Mouse (Mus musculus): ENCODE measurements around the gene Cldn3. TPM values are rescaled to one million over a fixed set of nuclear protein-coding genes. Genes with fewer than 3 reads are reported as not detected.

The Cldn3 gene
- polyA plus RNA-seq, 1 experiment from 2014 or later = 0.81 TPM

DNA sequence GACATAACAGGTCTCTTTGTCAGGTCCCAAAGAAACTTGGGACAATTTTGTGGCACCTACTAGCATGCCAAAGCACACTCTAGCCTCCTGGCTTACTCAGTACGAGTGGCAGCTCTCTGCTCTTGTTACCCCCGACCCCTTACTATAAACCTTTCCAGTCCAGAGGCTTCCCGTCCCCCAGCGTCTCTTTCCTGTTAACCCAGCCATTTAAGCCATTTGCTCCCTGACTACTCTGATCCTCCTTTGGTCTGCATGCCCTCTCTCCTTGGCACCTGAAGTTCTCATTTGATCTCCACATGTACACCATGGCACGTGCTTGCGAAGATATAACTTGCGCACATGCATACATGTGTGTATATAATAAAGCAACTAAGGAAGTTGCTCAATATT, 24.3 kb downstream of the Cldn3 start:
- Histone ChIP-seq H3K36me3 (no peaks in the 10 kb centered on the region), H3K9me3 (no peaks in the 10 kb centered on the region), H3K27me3 (no peaks in the 10 kb centered on the region), H3K27ac (replicated peaks) (peak overlapping the region; percentile 98; the same call in 1 of the 2 replicates), H3K4me2 (peak overlapping the region; percentile 79), H3K4me1 (replicated peaks) (peaks cover 41% of the 10 kb centered on the region), H3K9ac (peak overlapping the region; percentile 84), H3K4me3 (peak overlapping the region; percentile 61)
- ATAC-seq (ENCODE audit: low read depth) = no peak
- WGBS = 60% methylated on average over 7 of the region's 7 CpGs

DNA sequence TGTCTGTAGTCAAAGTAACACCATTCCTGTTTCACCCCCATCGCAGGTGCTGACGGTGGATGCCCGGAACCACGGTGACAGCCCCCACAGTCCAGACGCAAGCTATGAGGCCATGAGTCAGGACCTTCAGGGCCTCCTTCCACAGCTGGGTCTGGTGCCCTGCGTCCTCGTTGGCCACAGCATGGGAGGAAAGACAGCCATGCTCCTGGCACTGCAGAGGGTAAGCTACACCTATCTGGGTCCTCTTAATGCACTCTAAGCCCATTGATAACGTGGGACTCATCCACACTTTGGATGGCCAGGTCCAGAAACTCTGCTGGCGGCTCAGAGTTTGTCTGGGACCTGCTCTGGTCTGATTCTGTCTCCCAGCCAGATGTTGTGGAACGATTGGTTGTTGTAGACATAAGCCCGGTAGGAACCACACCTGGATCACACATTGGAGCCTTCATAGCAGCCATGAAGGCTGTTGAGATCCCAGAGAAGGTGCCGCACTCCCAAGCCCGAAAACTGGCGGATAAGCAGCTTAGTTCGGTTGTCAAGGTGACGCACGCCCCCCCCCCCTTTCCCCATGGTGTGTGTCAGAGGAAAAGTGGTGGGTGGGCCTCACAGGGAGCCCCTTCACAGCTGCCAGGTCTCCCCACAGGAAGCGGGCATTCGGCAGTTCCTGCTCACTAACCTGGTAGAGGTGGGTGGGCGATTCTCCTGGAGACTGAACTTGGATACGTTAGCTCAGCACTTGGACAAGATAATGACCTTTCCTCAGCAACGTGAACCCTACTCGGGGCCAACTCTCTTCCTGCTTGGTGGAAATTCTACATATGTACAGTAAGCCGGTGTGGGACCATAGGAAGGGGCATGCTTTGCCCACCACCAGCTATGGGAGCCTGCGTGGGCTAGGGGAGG, 25.1 kb downstream of the Cldn3 start:
- Histone ChIP-seq H3K27ac (replicated peaks) (no peak overlapping the region), H3K36me3 (no peaks in the 10 kb centered on the region)

DNA sequence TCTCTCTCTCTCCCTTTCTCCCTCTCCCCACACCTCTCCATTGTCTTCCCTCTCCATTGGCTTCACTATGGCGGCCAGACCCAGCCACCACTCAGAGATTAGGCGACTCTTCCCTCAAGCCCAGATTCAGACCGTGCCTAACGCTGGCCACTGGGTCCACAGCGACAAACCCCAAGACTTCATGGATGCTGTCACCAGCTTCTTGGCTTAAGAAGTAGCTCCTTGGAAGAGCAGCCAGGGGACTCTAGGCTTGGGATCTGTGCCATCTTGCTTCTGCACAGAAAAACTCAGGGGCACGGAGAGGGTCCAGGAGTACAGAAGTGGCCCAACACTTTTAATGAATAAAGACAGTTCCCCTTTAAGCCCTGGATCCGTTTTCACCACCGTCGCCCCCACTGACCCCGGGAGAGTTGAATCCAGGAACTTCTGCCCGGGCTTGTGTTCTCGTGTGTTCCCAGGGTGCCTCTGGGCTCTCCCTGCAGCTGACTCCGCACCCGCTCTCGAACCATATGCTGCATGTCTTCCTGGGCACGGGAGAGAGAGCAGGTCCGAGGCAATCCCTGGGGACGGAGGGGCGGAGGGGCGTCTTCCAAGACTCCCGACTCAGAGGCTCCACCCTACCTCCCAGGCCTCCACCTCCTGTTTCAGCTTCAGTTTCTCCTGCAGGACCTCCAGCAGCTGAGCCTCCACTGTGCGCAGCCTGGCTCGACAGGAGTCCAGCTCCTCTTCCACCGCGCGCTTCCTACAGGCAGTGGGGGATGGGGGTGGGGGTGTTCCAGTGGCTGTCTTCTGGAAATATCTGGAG, 26.0 kb downstream of the Cldn3 start:
- Histone ChIP-seq H3K9me3 (no peaks in the 10 kb centered on the region), H3K27me3 (no peaks in the 10 kb centered on the region), H3K4me2 (peak overlapping the region; percentile 36), H3K36me3 (no peaks in the 10 kb centered on the region), H3K27ac (replicated peaks) (0 out of 2 replicates have a peak overlapping the region, but pooled peaks have one; percentile 14), H3K4me1 (replicated peaks) (peaks cover 41% of the 10 kb centered on the region), H3K4me3 (peak overlapping the region; percentile 20), H3K9ac (peak overlapping the region; percentile 44)
- 31% methylated on average over 26 of the region's 26 CpGs for WGBS
- no peak for ATAC-seq (ENCODE audit: low read depth)

More for the DNA sequence above, 25.1 kb downstream of the Cldn3 start:
- H3K4me1 ChIP-seq (replicated peaks) = peaks cover 41% of the 10 kb centered on the region
- no peak for ATAC-seq (ENCODE audit: low read depth)
- peak overlapping the region; percentile 79; the same call in 1 of the 2 replicates for H3K4me2 ChIP-seq
- H3K9ac ChIP-seq = no peak overlapping the region
- 0 out of 2 replicates have a peak overlapping the region, but pooled peaks have one; percentile 61 for H3K4me3 ChIP-seq
- 91% methylated on average over 25 of the region's 25 CpGs for WGBS
- no peaks in the 10 kb centered on the region for H3K9me3 ChIP-seq
- H3K27me3 ChIP-seq = no peaks in the 10 kb centered on the region

DNA sequence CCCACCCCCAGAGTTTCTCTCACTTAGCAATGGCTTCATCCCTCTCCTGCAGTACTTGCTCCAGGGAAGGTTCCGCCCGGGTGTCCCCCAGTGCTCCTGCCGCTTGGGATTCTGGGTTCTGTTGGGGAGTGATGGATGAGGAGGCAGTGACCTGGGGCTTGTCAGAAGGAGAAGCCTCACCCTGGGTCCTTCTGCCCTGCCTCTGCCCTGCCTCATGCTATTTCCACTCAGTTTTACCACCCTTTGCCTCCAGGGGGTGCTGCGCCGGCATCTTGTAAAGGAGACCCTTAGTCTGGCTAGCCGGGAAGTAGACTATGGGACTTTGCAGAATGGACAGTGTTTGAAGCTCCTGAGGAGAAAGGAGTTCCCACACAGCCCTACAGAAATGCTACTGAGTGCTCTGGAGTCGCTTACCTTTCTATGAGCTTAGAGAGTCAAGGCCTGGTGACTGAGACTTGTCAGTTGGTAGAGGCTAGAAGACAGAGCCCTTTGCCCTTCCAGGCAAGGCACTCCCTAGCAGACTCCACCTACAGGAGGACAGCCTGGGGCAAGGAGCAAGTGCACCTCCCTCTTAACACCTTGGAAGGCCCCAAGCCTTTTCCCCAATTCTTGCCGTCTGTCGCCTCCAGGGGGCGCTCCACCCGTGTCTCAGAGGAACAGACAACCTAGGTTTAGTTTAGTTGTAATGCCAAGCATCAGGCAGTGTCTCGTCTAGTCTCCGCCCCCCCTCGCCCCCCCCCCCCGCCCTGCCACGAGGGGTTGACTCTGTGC, 26.8 kb downstream of the Cldn3 start:
- 6% methylated on average over 16 of the region's 16 CpGs for WGBS
- Histone ChIP-seq H3K9me3 (no peaks in the 10 kb centered on the region), H3K36me3 (no peaks in the 10 kb centered on the region), H3K4me2 (peak overlapping the region; percentile 36), H3K4me1 (replicated peaks) (peaks cover 39% of the 10 kb centered on the region), H3K4me3 (peak overlapping the region; percentile 20), H3K27ac (replicated peaks) (no peak overlapping the region), H3K27me3 (no peaks in the 10 kb centered on the region), H3K9ac (peak overlapping the region; percentile 44; the same call in 1 of the 2 replicates)
- ATAC-seq (ENCODE audit: low read depth) = no peak

DNA sequence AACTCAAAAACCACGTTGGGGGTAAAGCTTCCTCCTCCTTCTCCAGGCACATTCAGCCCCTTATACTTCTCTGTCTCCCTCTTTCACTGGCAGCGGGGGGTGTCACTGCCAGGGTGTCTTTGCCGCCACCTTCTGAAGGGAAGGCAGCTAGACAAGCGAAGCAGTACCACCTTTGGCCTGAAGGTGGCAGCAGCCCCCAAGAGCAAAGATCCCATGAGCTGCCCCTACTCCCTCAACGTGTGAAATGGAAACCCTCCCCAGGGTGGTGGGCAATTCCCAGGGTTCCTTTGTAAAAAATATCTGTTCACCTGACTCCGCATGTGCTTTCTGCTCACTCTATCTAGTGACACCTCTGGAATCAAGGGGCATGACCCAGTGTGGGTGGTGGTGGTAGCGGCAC, 29.5 kb downstream of the Cldn3 start:
- Histone ChIP-seq H3K4me2 (no peak overlapping the region), H3K27ac (replicated peaks) (no peak overlapping the region), H3K9ac (no peak overlapping the region), H3K9me3 (no peaks in the 10 kb centered on the region), H3K27me3 (no peaks in the 10 kb centered on the region), H3K4me1 (replicated peaks) (peaks cover 26% of the 10 kb centered on the region), H3K4me3 (no peak overlapping the region), H3K36me3 (no peaks in the 10 kb centered on the region)
- WGBS = 15% methylated on average over 7 of the region's 7 CpGs
- ATAC-seq (ENCODE audit: low read depth) = peak; percentile 10; the same call in 1 of the 2 replicates

DNA sequence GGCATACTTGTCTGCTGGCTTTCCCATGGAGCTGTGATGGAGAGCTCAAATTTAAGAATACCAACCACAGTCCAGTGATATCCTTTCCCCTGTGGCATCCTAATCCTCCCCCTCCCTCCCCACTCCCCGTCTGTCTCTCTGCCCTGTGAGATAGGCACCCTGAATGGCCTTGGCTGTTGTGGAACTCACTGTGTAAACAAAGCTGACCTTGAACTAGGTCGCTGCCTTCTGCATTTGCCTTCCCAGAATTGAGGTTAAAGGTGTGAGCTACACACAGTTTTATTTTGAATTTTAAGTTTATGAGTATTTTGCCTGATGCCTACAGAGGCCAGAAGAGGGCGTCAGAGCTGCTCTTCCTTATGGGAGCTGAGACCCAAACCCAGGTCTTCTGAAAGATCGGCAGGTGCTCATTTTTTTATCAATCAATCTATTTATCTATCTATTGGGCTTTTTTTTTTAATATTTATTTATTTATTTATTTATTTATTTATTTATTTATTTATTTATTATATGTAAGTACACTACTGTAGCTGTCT, 30.3 kb downstream of the Cldn3 start:
- peaks cover 18% of the 10 kb centered on the region for H3K4me1 ChIP-seq (replicated peaks)
- no peak overlapping the region for H3K27ac ChIP-seq (replicated peaks)
- no peaks in the 10 kb centered on the region for H3K27me3 ChIP-seq
- H3K36me3 ChIP-seq = no peaks in the 10 kb centered on the region
- no peak overlapping the region for H3K9ac ChIP-seq
- no peaks in the 10 kb centered on the region for H3K9me3 ChIP-seq
- no peak for ATAC-seq (ENCODE audit: low read depth)
- H3K4me3 ChIP-seq = no peak overlapping the region
- no peak overlapping the region for H3K4me2 ChIP-seq
- WGBS = 64% methylated on average over 4 of the region's 4 CpGs

DNA sequence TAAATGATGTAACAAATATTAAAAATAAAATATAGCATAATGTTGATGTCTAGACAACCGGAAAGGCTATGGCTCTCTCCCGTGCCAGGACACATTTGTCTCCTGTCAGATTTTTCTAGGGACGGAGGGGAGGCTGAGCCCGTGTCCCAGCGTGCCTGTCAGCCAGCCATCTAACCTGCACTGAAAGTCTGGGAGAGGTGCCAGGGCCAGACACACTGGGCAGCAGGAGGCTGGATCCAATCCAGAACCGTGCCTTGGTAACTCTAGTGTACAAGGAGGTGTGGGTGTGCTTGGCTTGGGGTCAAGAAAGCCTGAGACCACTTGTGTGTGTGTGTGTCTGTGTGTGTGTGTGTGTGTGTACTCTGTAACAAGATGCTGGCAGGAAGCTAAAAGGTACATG, 35.8 kb downstream of the Cldn3 start:
- peaks cover 28% of the 10 kb centered on the region for H3K4me1 ChIP-seq (replicated peaks)
- H3K9ac ChIP-seq = no peak overlapping the region
- H3K36me3 ChIP-seq = no peaks in the 10 kb centered on the region
- no peak overlapping the region for H3K4me3 ChIP-seq
- no peaks in the 10 kb centered on the region for H3K27me3 ChIP-seq
- H3K27ac ChIP-seq (replicated peaks) = no peak overlapping the region
- ATAC-seq (ENCODE audit: low read depth) = no peak
- WGBS = 70% methylated on average over 6 of the region's 6 CpGs
- no peaks in the 10 kb centered on the region for H3K9me3 ChIP-seq
- no peak overlapping the region for H3K4me2 ChIP-seq

DNA sequence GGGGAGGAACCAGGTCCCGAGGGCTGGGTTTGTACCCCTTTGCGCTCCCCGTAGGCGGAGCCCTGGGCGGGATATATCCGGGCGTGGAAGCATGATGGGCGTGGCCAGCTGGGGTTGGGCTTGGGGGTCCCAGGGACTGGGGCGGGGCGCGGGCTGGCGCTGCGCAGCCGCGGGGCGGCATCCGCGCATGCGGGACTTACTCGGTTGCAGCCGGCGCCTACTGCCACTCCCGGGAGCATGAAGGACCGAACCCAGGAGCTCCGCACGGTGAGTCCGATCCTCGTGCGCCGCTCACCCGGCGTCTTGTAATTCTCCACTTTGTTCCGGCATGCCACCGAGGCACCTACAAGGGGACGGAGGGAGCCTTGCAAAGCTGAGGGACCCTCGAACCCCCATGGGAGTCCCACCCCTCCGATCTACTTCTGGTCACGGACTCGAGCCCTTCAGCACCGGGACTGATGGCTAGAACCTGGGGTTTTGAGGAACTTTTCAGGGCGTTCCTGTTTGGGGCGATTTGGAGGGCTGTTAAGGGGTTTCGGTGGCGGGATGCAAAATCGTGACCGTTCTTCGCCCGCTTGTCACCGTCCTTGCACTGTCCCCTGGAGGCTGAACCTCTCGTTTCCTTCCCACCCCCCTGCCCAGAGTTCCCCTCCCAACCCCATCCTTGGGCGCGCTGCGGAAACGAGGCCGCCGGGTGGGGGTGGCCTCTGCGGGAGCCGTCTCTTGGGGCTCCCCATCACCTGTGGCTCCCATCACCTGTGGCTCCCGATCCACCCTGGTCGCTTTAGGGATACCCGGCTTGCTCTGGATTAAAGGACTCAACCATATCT, 37.5 kb downstream of the Cldn3 start, which contains the start of gene Stx1a:
Gene Stx1a, plus strand, starts transcription at position 139 of the 830 bp plus-strand sequence.
- Histone ChIP-seq H3K36me3 (no peaks in the 10 kb centered on the region), H3K4me2 (peak within 1 kb of the TSS; percentile 73), H3K4me1 (replicated peaks) (peaks cover 31% of the 10 kb centered on the region), H3K4me3 (peak within 1 kb of the TSS; percentile 68), H3K27ac (replicated peaks) (peak within 1 kb of the TSS; percentile 42; the same call in 1 of the 2 replicates), H3K27me3 (no peaks in the 10 kb centered on the region), H3K9ac (peak within 1 kb of the TSS; percentile 87), H3K9me3 (no peaks in the 10 kb centered on the region)
- under 1% methylated on average over 61 of the region's 61 CpGs for WGBS
- ATAC-seq (ENCODE audit: low read depth) = peak; percentile 87

DNA sequence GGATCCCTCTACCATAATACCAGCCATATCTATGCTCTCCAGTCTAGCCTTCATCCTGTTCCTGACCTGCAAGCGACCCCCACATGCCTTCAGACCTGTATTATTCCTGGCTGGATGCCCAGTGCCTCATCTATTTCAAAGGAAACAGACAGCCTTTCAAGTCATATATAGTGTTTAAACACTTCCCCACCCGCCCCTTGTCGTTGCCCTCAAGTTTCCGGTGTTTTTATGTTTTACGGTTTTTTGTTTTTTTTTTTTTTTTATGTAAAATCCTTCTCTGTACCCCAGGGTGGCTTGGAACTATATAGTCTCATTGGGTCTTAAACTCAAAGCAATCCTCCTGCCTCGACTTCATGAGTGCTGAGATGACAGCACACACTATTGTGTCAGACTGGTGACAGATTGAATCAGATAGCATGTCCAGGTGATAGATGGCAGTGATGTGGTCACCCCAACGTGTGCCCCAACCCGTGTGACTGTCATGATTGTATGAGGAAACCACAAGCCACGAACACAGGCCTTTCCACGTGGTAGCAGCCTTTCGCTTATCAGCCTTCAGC, 38.7 kb downstream of the Cldn3 start:
- Histone ChIP-seq H3K9ac (no peak overlapping the region), H3K27me3 (no peaks in the 10 kb centered on the region), H3K4me3 (peak overlapping the region; percentile 68), H3K4me2 (peak overlapping the region; percentile 73), H3K4me1 (replicated peaks) (peaks cover 38% of the 10 kb centered on the region), H3K27ac (replicated peaks) (0 out of 2 replicates have a peak overlapping the region, but pooled peaks have one; percentile 20), H3K9me3 (no peaks in the 10 kb centered on the region), H3K36me3 (no peaks in the 10 kb centered on the region)
- no peak for ATAC-seq (ENCODE audit: low read depth)
- 65% methylated on average over 11 of the region's 11 CpGs for WGBS

DNA sequence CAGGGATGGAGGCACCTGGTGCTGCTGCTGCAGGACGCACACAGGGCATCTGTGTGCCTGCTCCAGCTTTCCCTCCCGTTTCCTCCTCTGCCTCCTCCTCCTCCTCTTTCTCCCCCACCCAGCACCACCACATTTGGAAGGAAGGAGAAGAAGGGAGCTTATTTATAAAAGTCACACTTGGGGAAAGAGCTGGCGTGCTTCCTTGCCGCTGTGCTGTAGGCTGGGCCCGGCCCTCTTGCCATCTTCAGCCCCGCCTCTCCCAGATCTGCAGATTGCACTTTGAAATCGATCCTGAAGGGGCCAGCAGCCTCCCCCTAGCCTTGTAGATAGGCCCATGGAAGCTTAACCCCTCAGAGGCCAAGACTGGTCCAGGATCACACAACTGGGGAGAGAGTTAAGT, 39.9 kb downstream of the Cldn3 start:
- ATAC-seq (ENCODE audit: low read depth) = no peak
- 25% methylated on average over 7 of the region's 7 CpGs for WGBS

More for the DNA sequence above, 39.9 kb downstream of the Cldn3 start:
- Histone ChIP-seq H3K27me3 (no peaks in the 10 kb centered on the region), H3K36me3 (no peaks in the 10 kb centered on the region), H3K4me1 (replicated peaks) (peaks cover 38% of the 10 kb centered on the region), H3K27ac (replicated peaks) (no peak overlapping the region), H3K4me2 (peak overlapping the region; percentile 73), H3K9me3 (no peaks in the 10 kb centered on the region), H3K9ac (peak overlapping the region; percentile 22; the same call in 1 of the 2 replicates), H3K4me3 (peak overlapping the region; percentile 13; the same call in 1 of the 2 replicates)

All from neural tube, embryonic 13.5 days (tissue).